Comparison of ENCODE assay signal across 14 mouse cellular contexts in genomic region chr3:153571152-153571551, GRCm38 (mm10).
DNase-seq lines count a peak whose midpoint lies in the region; ATAC-seq and TF ChIP-seq lines count a peak whose summit lies in the region.
"Had no signal": no experiment of that assay in that cellular context is flagged by ENCODE, and none has a peak within 500 bp of the region (broad histone marks: within the 10 kb centered on the region; RNA-seq: fewer than 3 reads in every experiment).

No protein-coding gene starts in this region.

- peaks cover 6% of the 10 kb centered on the region; the same call in 1 of the 2 replicates for H3K4me1 ChIP-seq in lung, postnatal 0 days (ENCODE audit: insufficient read depth, low read depth, low read length)
- peaks cover 4% of the 10 kb centered on the region; the same call in 1 of the 2 replicates for H3K4me1 ChIP-seq in limb, embryonic 10.5 days
- H3K4me1 ChIP-seq: embryonic facial prominence, embryonic 12.5 days had no signal

- no peak overlapping the region for H3K4me3 ChIP-seq in lung, postnatal 0 days (ENCODE audit: low read depth, low read length)
- no peak overlapping the region for H3K4me3 ChIP-seq in limb, embryonic 10.5 days
- H3K4me3 ChIP-seq: embryonic facial prominence, embryonic 12.5 days; myocyte had no signal

- 88% methylated on average over 11 of the region's 11 CpGs for WGBS in lung, postnatal 0 days
- WGBS in limb, embryonic 10.5 days, result 92% methylated on average over 11 of the region's 11 CpGs

- no peak for TF ChIP-seq CTCF in lung, postnatal 0 days (IDR thresholded peaks at IDR 0.05)

- intact Hi-C loops in left cerebral cortex, postnatal 25 days (cut with DNase I), result loop anchor here (2.0 to 5.0 kb wide), 2 partner anchors 86 kb away; no protein-coding TSS in a partner anchor

- no peak overlapping the region for H3K27ac ChIP-seq in lung, postnatal 0 days (ENCODE audit: low read length)
- no peak overlapping the region for H3K27ac ChIP-seq in limb, embryonic 10.5 days
- H3K27ac ChIP-seq: embryonic facial prominence, embryonic 12.5 days had no signal

- H3K27me3 ChIP-seq in lung, postnatal 0 days (replicated peaks; ENCODE audit: insufficient read depth, low read length), result no peaks in the 10 kb centered on the region
- H3K27me3 ChIP-seq in limb, embryonic 10.5 days (ENCODE audit: low read depth, poor library complexity, severe bottlenecking), result no peaks in the 10 kb centered on the region
- H3K27me3 ChIP-seq: embryonic facial prominence, embryonic 12.5 days had no signal

- ATAC-seq in lung, postnatal 0 days, result no peak
- ATAC-seq: forebrain, embryonic 14.5 days; intestine, embryonic 16.5 days had no signal

- peak; percentile 72 for DNase-seq in CD4-positive, CD25-positive, alpha-beta regulatory T cell, adult 2 months (ENCODE audit: low read depth, low spot score)
- DNase-seq in brain, adult 2 months (ENCODE audit: low read depth, low spot score), result peak; percentile 91
- DNase-seq in layer of hippocampus, adult 8-10 months (ENCODE audit: low spot score in 2 of 2), result peak; percentile 87 to 90
- peak; percentile 73 to 78 for DNase-seq in left cerebral cortex, postnatal 25 days (ENCODE audit: low spot score in 2 of 2)
- DNase-seq in lung, postnatal 0 days (ENCODE audit: low spot score), result no peak
- no peak for DNase-seq in ovary, postnatal 14 days (ENCODE audit: low spot score)
- no peak for DNase-seq in limb, embryonic 10.5 days (ENCODE audit: low spot score)
- DNase-seq: cerebellum, postnatal 10 days; heart, adult 18-20 months; heart, postnatal 14 days had no signal

- H3K36me3 ChIP-seq in lung, postnatal 0 days (ENCODE audit: insufficient read depth, low read length), result no peaks in the 10 kb centered on the region
- peaks cover 6% of the 10 kb centered on the region; the same call in 1 of the 2 replicates for H3K36me3 ChIP-seq in limb, embryonic 10.5 days
- H3K36me3 ChIP-seq: embryonic facial prominence, embryonic 12.5 days had no signal

- no peak overlapping the region for H3K4me2 ChIP-seq in lung, postnatal 0 days (replicated peaks; ENCODE audit: low read depth, low read length)
- H3K4me2 ChIP-seq: embryonic facial prominence, embryonic 12.5 days had no signal

- TF ChIP-seq EP300 in lung, postnatal 0 days (IDR thresholded peaks at IDR 0.05), result no peak

- H3K9ac ChIP-seq in lung, postnatal 0 days (replicated peaks; ENCODE audit: low read depth), result no peak overlapping the region
- H3K9ac ChIP-seq: embryonic facial prominence, embryonic 12.5 days had no signal

- no peaks in the 10 kb centered on the region for H3K9me3 ChIP-seq in lung, postnatal 0 days (ENCODE audit: low read length)
- no peaks in the 10 kb centered on the region for H3K9me3 ChIP-seq in limb, embryonic 10.5 days (replicated peaks)
- H3K9me3 ChIP-seq: embryonic facial prominence, embryonic 12.5 days had no signal

Comparison
In these comparisons a context has a peak if more than half of its experiments do, and no peak if none do; other contexts are left out.
1. DNase-seq: peak in CD4-positive, CD25-positive, alpha-beta regulatory T cell, adult 2 months (single experiment), brain, adult 2 months (single experiment), layer of hippocampus, adult 8-10 months (2 of 2) and left cerebral cortex, postnatal 25 days (2 of 2); none in lung, postnatal 0 days (single experiment), ovary, postnatal 14 days (single experiment) and limb, embryonic 10.5 days (single experiment).